Mouse (Mus musculus) large intestine, adult 2 months (tissue): ENCODE results near the gene Abcc6. TPM values are rescaled to one million over a fixed set of nuclear protein-coding genes. Genes with fewer than 3 reads are reported as not detected.

Experiments
- DNase-seq: peaks from one replicate; pipeline ENCODE4 v3.0.0-alpha.2; 2012; ENCODE audit warnings: low read depth, low spot score
- WGBS: fragments of 180-500 bp; shearing (Covaris S2); methylation state at CpG from one replicate; pipeline ENCODE4 v1.1.7; 2018; 5-methylcytosine and 5-hydroxymethylcytosine counted together
- polyA plus RNA-seq: library from polyadenylated mRNA; depleted of rRNA; stranded (reverse); fragments of >200 nt; gene quantifications from 2 replicates; pipeline ENCODE4 v1.2.3, GENCODE M21; 2012; rRNA removed

Gene Abcc6
- polyA plus RNA-seq = 3.0 and 6.4 TPM in 2 replicates

GRCm38 (mm10) chr7:46030145-46030488 lies at the start of gene Abcc6:
TSS of gene Abcc6 (minus strand) at chr7:46030302.
- WGBS = 4% methylated on average over 11 of the region's 11 CpGs
- peak; percentile 68 for DNase-seq

- 88% methylated on average over 12 of the region's 12 CpGs for WGBS
- DNase-seq = no peak
These were observed 47.6 kb upstream of the Abcc6 start for GRCm38 (mm10) chr7:46077675-46078074.

- no peak for DNase-seq
- 59% methylated on average over 7 of the region's 7 CpGs for WGBS
These were observed 46.7 kb upstream of the Abcc6 start for GRCm38 (mm10) chr7:46076844-46077243.

GRCm38 (mm10) chr7:46068831-46069230 lies 38.7 kb upstream of the Abcc6 start:
- WGBS = 94% methylated on average over 8 of the region's 8 CpGs
- DNase-seq = no peak

- no peak for DNase-seq
These were observed 33.2 kb upstream of the Abcc6 start for GRCm38 (mm10) chr7:46063296-46063695.

GRCm38 (mm10) chr7:46061614-46062013 lies 31.5 kb upstream of the Abcc6 start:
- no peak for DNase-seq
- 88% methylated on average over 16 of the region's 16 CpGs for WGBS

More at GRCm38 (mm10) chr7:46063296-46063695, 33.2 kb upstream of the Abcc6 start:
- WGBS = 93% methylated on average over 6 of the region's 6 CpGs

GRCm38 (mm10) chr7:46060688-46061087 lies 30.6 kb upstream of the Abcc6 start:
- DNase-seq = no peak
- WGBS = 92% methylated on average over 8 of the region's 8 CpGs

- 82% methylated on average over 11 of the region's 11 CpGs for WGBS
- no peak for DNase-seq
These were observed 28.8 kb upstream of the Abcc6 start for GRCm38 (mm10) chr7:46058882-46059281.

- no peak for DNase-seq
- WGBS = 83% methylated on average over 3 of the region's 3 CpGs
These were observed 23.5 kb upstream of the Abcc6 start for GRCm38 (mm10) chr7:46053566-46053965.

GRCm38 (mm10) chr7:46052161-46052821 lies 22.2 kb upstream of the Abcc6 start:
- WGBS = 83% methylated on average over 4 of the region's 4 CpGs
- DNase-seq = no peak

GRCm38 (mm10) chr7:46049981-46050380 lies 19.9 kb upstream of the Abcc6 start:
- no peak for DNase-seq
- WGBS = 93% methylated on average over 7 of the region's 7 CpGs

GRCm38 (mm10) chr7:46047873-46048562 lies 17.9 kb upstream of the Abcc6 start:
- DNase-seq = peak; percentile 73
- 29% methylated on average over 13 of the region's 13 CpGs for WGBS

- 93% methylated on average over 11 of the region's 11 CpGs for WGBS
- DNase-seq = no peak
These were observed 15.8 kb upstream of the Abcc6 start for GRCm38 (mm10) chr7:46045882-46046281.

GRCm38 (mm10) chr7:46044106-46044505 lies 14.0 kb upstream of the Abcc6 start:
- WGBS = 79% methylated on average over 10 of the region's 10 CpGs
- DNase-seq = no peak

- WGBS = 31% methylated on average over 2 of the region's 2 CpGs
- DNase-seq = no peak
These were observed 9.8 kb upstream of the Abcc6 start for GRCm38 (mm10) chr7:46039873-46040272.

GRCm38 (mm10) chr7:46037433-46037832 lies 7.3 kb upstream of the Abcc6 start:
- DNase-seq = no peak
- WGBS = 32% methylated on average over 6 of the region's 6 CpGs

GRCm38 (mm10) chr7:46035468-46035867 lies 5.4 kb upstream of the Abcc6 start:
- DNase-seq = no peak
- WGBS = 66% methylated on average over 2 of the region's 2 CpGs

- DNase-seq = no peak
- 57% methylated on average over 2 of the region's 2 CpGs for WGBS
These were observed 4.9 kb upstream of the Abcc6 start for GRCm38 (mm10) chr7:46034991-46035390.

- under 1% methylated on average over 35 of the region's 35 CpGs for WGBS
- DNase-seq = no peak
These were observed 3.8 kb upstream of the Abcc6 start for GRCm38 (mm10) chr7:46033870-46034337.

GRCm38 (mm10) chr7:46033109-46033869 lies 3.2 kb upstream of the Abcc6 start, which contains the start of gene Nomo1:
TSS of gene Nomo1 (plus strand) at chr7:46033698.
- 7% methylated on average over 44 of the region's 44 CpGs for WGBS
- DNase-seq = peak; percentile 86
